Mouse (Mus musculus): ENCODE data around the gene Epha8. TPM values are rescaled to one million over a fixed set of nuclear protein-coding genes. Genes with fewer than 3 reads are reported as not detected.

The Epha8 gene
- polyA plus RNA-seq, 1 experiment from 2014 or later, result 1.1 TPM

DNA sequence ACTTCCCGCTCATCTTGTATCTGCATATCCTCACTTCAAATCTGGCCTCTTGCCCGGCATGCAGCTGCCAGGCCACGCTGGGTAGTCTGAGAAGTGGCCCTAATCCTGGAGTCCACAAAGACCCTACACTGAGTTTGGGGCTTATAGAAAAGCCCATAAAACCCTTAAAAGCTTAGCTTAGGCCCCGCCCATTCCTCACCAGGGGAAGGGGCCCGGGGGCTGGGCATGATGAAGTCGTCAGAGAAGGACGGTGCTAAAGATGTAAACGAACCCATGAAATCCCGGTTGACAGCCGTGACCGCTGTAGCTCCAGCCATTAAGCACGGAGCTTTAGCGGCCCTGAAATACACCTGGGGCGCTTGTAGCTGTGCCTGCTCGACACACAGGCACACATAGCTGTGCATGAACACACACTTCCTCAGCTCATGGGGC lies 8.4 kb upstream of the Epha8 start:
- H3K4me2 ChIP-seq (ENCODE audit: low read length), result no peak overlapping the region
- no peak overlapping the region for H3K27ac ChIP-seq (ENCODE audit: low read depth)
- 14% methylated on average over 15 of the region's 15 CpGs for WGBS
- H3K9ac ChIP-seq (ENCODE audit: low read length), result no peak overlapping the region
- peak; percentile 72 for DNase-seq (ENCODE audit: low spot score)
- H3K4me1 ChIP-seq (replicated peaks; ENCODE audit: control insufficient read depth, insufficient read depth, low read length), result peaks cover 31% of the 10 kb centered on the region
- H3K36me3 ChIP-seq (ENCODE audit: control insufficient read depth, insufficient read depth, low read length), result no peaks in the 10 kb centered on the region
- ATAC-seq (replicated peaks; ENCODE audit: low FRiP score, low TSS enrichment, low read depth), result peak; percentile 30; the same call in 1 of the 2 replicates
- H3K4me3 ChIP-seq (ENCODE audit: low read depth, low read length), result no peak overlapping the region
- H3K9me3 ChIP-seq (ENCODE audit: control insufficient read depth, low read length), result no peaks in the 10 kb centered on the region
- H3K27me3 ChIP-seq (replicated peaks; ENCODE audit: control insufficient read depth, insufficient read depth, low read length), result peaks cover 37% of the 10 kb centered on the region; the same call in 1 of the 2 replicates

DNA sequence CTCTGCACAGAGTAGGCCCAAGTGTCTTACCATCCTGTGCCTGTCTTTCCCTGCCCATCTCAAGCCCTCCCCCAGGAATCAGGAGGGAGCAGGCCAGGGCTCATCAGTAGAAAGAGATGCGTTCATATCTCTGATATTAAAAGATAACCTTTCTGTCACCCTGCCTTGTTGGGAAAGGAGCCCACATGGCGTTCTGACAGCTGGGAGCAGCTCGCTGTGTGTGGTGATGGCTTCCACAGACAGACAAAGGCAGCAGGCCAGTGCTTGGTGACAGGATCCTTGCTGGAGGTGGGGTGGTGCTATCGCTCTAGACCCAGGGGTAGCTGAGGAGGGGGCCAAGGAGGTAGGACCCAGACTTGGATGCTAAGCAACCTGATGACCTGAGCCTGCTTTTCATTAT lies 5.8 kb upstream of the Epha8 start:
- 63% methylated on average over 4 of the region's 4 CpGs for WGBS
- no peak for ATAC-seq (replicated peaks; ENCODE audit: low FRiP score, low TSS enrichment, low read depth)
- Histone ChIP-seq H3K9ac (ENCODE audit: low read length) (no peak overlapping the region), H3K9me3 (ENCODE audit: control insufficient read depth, low read length) (no peaks in the 10 kb centered on the region), H3K36me3 (ENCODE audit: control insufficient read depth, insufficient read depth, low read length) (no peaks in the 10 kb centered on the region), H3K27ac (ENCODE audit: low read depth) (no peak overlapping the region), H3K27me3 (replicated peaks; ENCODE audit: control insufficient read depth, insufficient read depth, low read length) (peaks cover 34% of the 10 kb centered on the region), H3K4me2 (ENCODE audit: low read length) (no peak overlapping the region), H3K4me3 (ENCODE audit: low read depth, low read length) (no peak overlapping the region), H3K4me1 (replicated peaks; ENCODE audit: control insufficient read depth, insufficient read depth, low read length) (peaks cover 31% of the 10 kb centered on the region)
- DNase-seq (ENCODE audit: low spot score), result no peak

DNA sequence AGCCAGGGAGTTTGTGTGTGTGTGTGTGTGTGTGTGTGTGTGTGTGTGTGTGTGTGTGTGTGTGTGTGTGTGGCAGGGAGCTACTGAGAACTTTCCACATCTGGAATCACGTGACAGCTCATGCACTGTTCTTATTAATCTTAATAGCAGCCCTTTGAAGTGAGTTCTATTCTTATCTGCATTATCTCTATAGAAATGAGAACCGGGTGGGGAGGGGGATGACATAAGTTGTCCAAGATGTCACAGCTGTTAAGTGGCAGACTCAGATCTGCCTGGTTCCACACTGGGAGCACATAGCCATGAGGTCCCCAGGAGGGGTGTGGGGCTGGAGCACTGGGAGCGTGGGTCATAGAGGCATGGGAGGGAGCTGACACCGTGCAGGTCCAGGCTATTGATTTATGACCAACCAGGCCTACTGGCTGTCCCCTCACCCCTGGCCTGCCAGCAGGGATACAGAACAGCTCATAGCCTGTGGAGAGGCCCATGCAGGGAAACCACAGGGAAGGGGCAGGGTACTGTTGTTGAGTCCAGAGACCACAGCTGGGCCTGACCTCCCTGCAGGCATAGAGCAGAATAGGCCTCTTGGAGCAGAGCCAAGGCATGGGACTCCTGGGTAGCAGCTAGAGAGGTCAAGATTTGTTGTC lies 5.1 kb upstream of the Epha8 start:
- WGBS, result 17% methylated on average over 4 of the region's 4 CpGs
- H3K27me3 ChIP-seq (replicated peaks; ENCODE audit: control insufficient read depth, insufficient read depth, low read length), result peaks cover 34% of the 10 kb centered on the region
- H3K4me3 ChIP-seq (ENCODE audit: low read depth, low read length), result no peak overlapping the region
- no peaks in the 10 kb centered on the region for H3K9me3 ChIP-seq (ENCODE audit: control insufficient read depth, low read length)
- no peak overlapping the region for H3K27ac ChIP-seq (ENCODE audit: low read depth)
- H3K4me2 ChIP-seq (ENCODE audit: low read length), result no peak overlapping the region
- peaks cover 31% of the 10 kb centered on the region for H3K4me1 ChIP-seq (replicated peaks; ENCODE audit: control insufficient read depth, insufficient read depth, low read length)
- H3K36me3 ChIP-seq (ENCODE audit: control insufficient read depth, insufficient read depth, low read length), result no peaks in the 10 kb centered on the region
- ATAC-seq (replicated peaks; ENCODE audit: low FRiP score, low TSS enrichment, low read depth) (no peak), DNase-seq (ENCODE audit: low spot score) (no peak)
- H3K9ac ChIP-seq (ENCODE audit: low read length), result no peak overlapping the region

- DNase-seq (ENCODE audit: low spot score) (no peak), ATAC-seq (replicated peaks; ENCODE audit: low FRiP score, low TSS enrichment, low read depth) (no peak)
- Histone ChIP-seq H3K36me3 (ENCODE audit: control insufficient read depth, insufficient read depth, low read length) (no peaks in the 10 kb centered on the region), H3K27me3 (replicated peaks; ENCODE audit: control insufficient read depth, insufficient read depth, low read length) (peaks cover 42% of the 10 kb centered on the region), H3K4me3 (ENCODE audit: low read depth, low read length) (no peak overlapping the region), H3K4me2 (ENCODE audit: low read length) (no peak overlapping the region), H3K4me1 (replicated peaks; ENCODE audit: control insufficient read depth, insufficient read depth, low read length) (peaks cover 29% of the 10 kb centered on the region), H3K9me3 (ENCODE audit: control insufficient read depth, low read length) (no peaks in the 10 kb centered on the region), H3K9ac (ENCODE audit: low read length) (no peak overlapping the region), H3K27ac (ENCODE audit: low read depth) (no peak overlapping the region)
- 37% methylated on average over 9 of the region's 9 CpGs for WGBS
Observed at GRCm38 (mm10) chr4:136960581-136960980, 4.0 kb upstream of the Epha8 start.

DNA sequence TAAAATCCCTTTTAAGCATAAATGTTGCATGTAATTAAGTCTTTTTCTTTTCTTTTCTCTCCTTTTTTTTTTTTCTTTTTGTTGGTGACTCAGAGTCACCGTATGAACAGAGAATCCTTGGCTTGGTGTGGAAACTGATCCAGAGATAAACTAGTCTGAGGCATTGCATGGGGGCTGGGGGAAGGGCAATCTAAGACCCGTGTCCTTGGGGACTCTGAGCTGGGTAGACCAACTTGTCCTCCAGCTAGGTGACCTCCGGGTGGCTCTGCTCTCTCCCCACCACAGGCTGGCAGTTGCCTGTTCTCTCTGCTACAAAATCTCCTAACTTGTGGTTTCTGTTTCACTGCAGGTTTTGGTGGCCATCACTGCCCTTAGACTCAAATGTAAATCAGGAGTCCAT lies 3.5 kb upstream of the Epha8 start:
- Histone ChIP-seq H3K4me3 (ENCODE audit: low read depth, low read length) (no peak overlapping the region), H3K9ac (ENCODE audit: low read length) (no peak overlapping the region), H3K4me2 (ENCODE audit: low read length) (no peak overlapping the region), H3K27ac (ENCODE audit: low read depth) (no peak overlapping the region), H3K36me3 (ENCODE audit: control insufficient read depth, insufficient read depth, low read length) (no peaks in the 10 kb centered on the region), H3K4me1 (replicated peaks; ENCODE audit: control insufficient read depth, insufficient read depth, low read length) (peaks cover 29% of the 10 kb centered on the region), H3K27me3 (replicated peaks; ENCODE audit: control insufficient read depth, insufficient read depth, low read length) (peaks cover 48% of the 10 kb centered on the region), H3K9me3 (ENCODE audit: control insufficient read depth, low read length) (no peaks in the 10 kb centered on the region)
- 34% methylated on average over 3 of the region's 3 CpGs for WGBS
- ATAC-seq (replicated peaks; ENCODE audit: low FRiP score, low TSS enrichment, low read depth), result no peak
- no peak for DNase-seq (ENCODE audit: low spot score)

DNA sequence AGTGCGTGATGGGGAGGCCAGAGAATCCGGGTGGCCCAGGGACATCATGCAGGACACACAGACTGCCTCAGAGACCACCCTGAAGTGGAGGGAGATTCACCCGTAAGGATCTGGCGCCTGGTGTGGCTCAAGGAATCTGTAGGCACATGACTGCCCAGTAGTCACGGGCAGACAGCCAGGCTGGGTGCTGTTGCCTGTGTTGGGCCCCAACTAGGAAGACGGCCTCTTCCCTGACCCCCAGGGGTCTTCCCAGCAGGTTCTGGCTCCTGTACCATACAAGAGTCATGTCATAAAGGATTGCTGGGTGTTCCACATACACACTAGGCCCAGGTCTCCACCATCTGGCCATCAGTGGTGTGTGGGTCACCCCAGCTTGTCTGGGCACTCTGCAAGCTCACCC lies 2.1 kb downstream of the Epha8 start:
- 40% methylated on average over 6 of the region's 6 CpGs for WGBS
- Histone ChIP-seq H3K9ac (ENCODE audit: low read length) (no peak overlapping the region), H3K4me1 (replicated peaks; ENCODE audit: control insufficient read depth, insufficient read depth, low read length) (peaks cover 17% of the 10 kb centered on the region; the same call in 1 of the 2 replicates), H3K4me2 (ENCODE audit: low read length) (no peak overlapping the region), H3K4me3 (ENCODE audit: low read depth, low read length) (no peak overlapping the region), H3K27ac (ENCODE audit: low read depth) (no peak overlapping the region), H3K36me3 (ENCODE audit: control insufficient read depth, insufficient read depth, low read length) (no peaks in the 10 kb centered on the region), H3K27me3 (replicated peaks; ENCODE audit: control insufficient read depth, insufficient read depth, low read length) (peaks cover 62% of the 10 kb centered on the region), H3K9me3 (ENCODE audit: control insufficient read depth, low read length) (no peaks in the 10 kb centered on the region)
- DNase-seq (ENCODE audit: low spot score), result no peak
- ATAC-seq (replicated peaks; ENCODE audit: low FRiP score, low TSS enrichment, low read depth), result no peak

GRCm38 (mm10) chr4:136949266-136949989 lies 7.2 kb downstream of the Epha8 start:
- H3K9ac ChIP-seq (ENCODE audit: low read length), result no peak overlapping the region
- H3K4me2 ChIP-seq (ENCODE audit: low read length), result no peak overlapping the region
- peaks cover 18% of the 10 kb centered on the region; the same call in 1 of the 2 replicates for H3K27me3 ChIP-seq (replicated peaks; ENCODE audit: control insufficient read depth, insufficient read depth, low read length)
- WGBS, result 46% methylated on average over 10 of the region's 10 CpGs
- ATAC-seq (replicated peaks; ENCODE audit: low FRiP score, low TSS enrichment, low read depth), result no peak
- H3K27ac ChIP-seq (ENCODE audit: low read depth), result no peak overlapping the region
- H3K9me3 ChIP-seq (ENCODE audit: control insufficient read depth, low read length), result no peaks in the 10 kb centered on the region
- 0 out of 2 replicates have a peak, but pooled peaks cover 3% of the 10 kb centered on the region for H3K4me1 ChIP-seq (replicated peaks; ENCODE audit: control insufficient read depth, insufficient read depth, low read length)
- no peak overlapping the region for H3K4me3 ChIP-seq (ENCODE audit: low read depth, low read length)
- DNase-seq (ENCODE audit: low spot score), result no peak
- H3K36me3 ChIP-seq (ENCODE audit: control insufficient read depth, insufficient read depth, low read length), result no peaks in the 10 kb centered on the region

- Histone ChIP-seq H3K4me3 (ENCODE audit: low read depth, low read length) (no peak overlapping the region), H3K9ac (ENCODE audit: low read length) (no peak overlapping the region), H3K36me3 (ENCODE audit: control insufficient read depth, insufficient read depth, low read length) (no peaks in the 10 kb centered on the region), H3K27me3 (replicated peaks; ENCODE audit: control insufficient read depth, insufficient read depth, low read length) (0 out of 2 replicates have a peak, but pooled peaks cover 7% of the 10 kb centered on the region), H3K4me1 (replicated peaks; ENCODE audit: control insufficient read depth, insufficient read depth, low read length) (peaks cover 8% of the 10 kb centered on the region), H3K27ac (ENCODE audit: low read depth) (no peak overlapping the region), H3K4me2 (ENCODE audit: low read length) (no peak overlapping the region), H3K9me3 (ENCODE audit: control insufficient read depth, low read length) (no peaks in the 10 kb centered on the region)
- DNase-seq (ENCODE audit: low spot score) (no peak), ATAC-seq (replicated peaks; ENCODE audit: low FRiP score, low TSS enrichment, low read depth) (no peak)
- WGBS, result 56% methylated on average over 17 of the region's 17 CpGs
Observed at GRCm38 (mm10) chr4:136945397-136945796, 11.2 kb downstream of the Epha8 start.

Measured in intestine, embryonic 14.5 days (tissue).